13 mouse cellular contexts compared by ENCODE assay signal in genomic region chr14:73313396-73313795, GRCm38 (mm10). TPM values are rescaled to one million over a fixed set of nuclear protein-coding genes. Genes with fewer than 3 reads are reported as not detected.
A peak's percentile ranks its signal among the peaks of the same experiment; 100 is the strongest.
DNase-seq lines count a peak whose midpoint lies in the region; ATAC-seq lines count a peak whose summit lies in the region.
"Had no signal": no experiment of that assay in that cellular context is flagged by ENCODE, and none has a peak within 500 bp of the region (broad histone marks: within the 10 kb centered on the region; RNA-seq: fewer than 3 reads in every experiment).

No protein-coding gene starts in this region.

- H3K4me2 ChIP-seq in hindbrain, embryonic 11.5 days (replicated peaks; ENCODE audit: low read depth, low read length): no peak overlapping the region
- H3K4me2 ChIP-seq in liver, embryonic 12.5 days: no peak overlapping the region
- H3K4me2 ChIP-seq: heart, embryonic 11.5 days had no signal

- H3K36me3 ChIP-seq in hindbrain, embryonic 11.5 days (ENCODE audit: control insufficient read depth, insufficient read depth, low read length): no peaks in the 10 kb centered on the region
- 0 out of 2 replicates have a peak, but pooled peaks cover 1% of the 10 kb centered on the region for H3K36me3 ChIP-seq in hindbrain, embryonic 10.5 days
- H3K36me3 ChIP-seq in liver, embryonic 12.5 days: peaks cover 5% of the 10 kb centered on the region; the same call in 1 of the 2 replicates

- no peaks in the 10 kb centered on the region for H3K27me3 ChIP-seq in hindbrain, embryonic 11.5 days (ENCODE audit: control insufficient read depth, insufficient read depth, low read length)
- no peaks in the 10 kb centered on the region for H3K27me3 ChIP-seq in hindbrain, embryonic 10.5 days (ENCODE audit: insufficient read depth, poor library complexity, severe bottlenecking)
- no peaks in the 10 kb centered on the region for H3K27me3 ChIP-seq in liver, embryonic 12.5 days (replicated peaks)

- no peak overlapping the region for H3K4me3 ChIP-seq in hindbrain, embryonic 11.5 days (ENCODE audit: low read depth, low read length)
- no peak overlapping the region for H3K4me3 ChIP-seq in hindbrain, embryonic 10.5 days
- H3K4me3 ChIP-seq in liver, embryonic 12.5 days: no peak overlapping the region

- DNase-seq in hindbrain, embryonic 11.5 days (ENCODE audit: low spot score): peak; percentile 4
- DNase-seq in hindbrain, embryonic 10.5 days (ENCODE audit: low spot score): no peak
- peak; percentile 36 for DNase-seq in 3T3-L1 (ENCODE audit: low read depth, low spot score)
- peak; percentile 23 for DNase-seq in c-Kit-positive CD71-positive TER-119-positive erythroid progenitor cells, embryonic 14.5 days (ENCODE audit: low spot score)
- no peak for DNase-seq in B cell, adult 2 months
- DNase-seq in thymus, postnatal 25 days: no peak
- no peak for DNase-seq in right cerebral cortex, postnatal 10 days (ENCODE audit: low spot score in 2 of 2)
- DNase-seq: adrenal gland, postnatal 36 days; cerebellum, postnatal 10 days; kidney, postnatal 10 days had no signal

- H3K27ac ChIP-seq in hindbrain, embryonic 11.5 days (ENCODE audit: low read depth, low read length): no peak overlapping the region
- H3K27ac ChIP-seq in hindbrain, embryonic 10.5 days: no peak overlapping the region
- H3K27ac ChIP-seq in liver, embryonic 12.5 days: peak overlapping the region; percentile 22; the same call in 1 of the 2 replicates

- ATAC-seq in hindbrain, embryonic 11.5 days (ENCODE audit: low FRiP score): no peak
- peak; percentile 88 for ATAC-seq in liver, embryonic 12.5 days
- ATAC-seq: forebrain, embryonic 14.5 days had no signal

- 69% methylated on average over 5 of the region's 5 CpGs for WGBS in hindbrain, embryonic 11.5 days
- WGBS in hindbrain, embryonic 10.5 days: 72% methylated on average over 5 of the region's 5 CpGs
- 51% methylated on average over 5 of the region's 5 CpGs for WGBS in liver, embryonic 12.5 days (ENCODE audit: insufficient replicate concordance)

- H3K4me1 ChIP-seq in hindbrain, embryonic 11.5 days (replicated peaks; ENCODE audit: control insufficient read depth, insufficient read depth, low read length): no peaks in the 10 kb centered on the region
- H3K4me1 ChIP-seq in hindbrain, embryonic 10.5 days (replicated peaks): 0 out of 2 replicates have a peak, but pooled peaks cover 2% of the 10 kb centered on the region
- peaks cover 49% of the 10 kb centered on the region for H3K4me1 ChIP-seq in liver, embryonic 12.5 days

- H3K9ac ChIP-seq in hindbrain, embryonic 11.5 days (ENCODE audit: low read depth, low read length): no peak overlapping the region
- H3K9ac ChIP-seq in liver, embryonic 12.5 days: no peak overlapping the region

- no peaks in the 10 kb centered on the region for H3K9me3 ChIP-seq in hindbrain, embryonic 11.5 days (ENCODE audit: control insufficient read depth, low read length)
- H3K9me3 ChIP-seq in hindbrain, embryonic 10.5 days: no peaks in the 10 kb centered on the region
- H3K9me3 ChIP-seq in liver, embryonic 12.5 days (replicated peaks): no peaks in the 10 kb centered on the region

RNA-seq across cellular contexts. Expression of gene Rb1, which starts 12.2 kb away (rescaled TPM):
- 37.8 and 43.0 TPM in 2 replicates for polyA plus RNA-seq in hindbrain, embryonic 11.5 days (2014; fragmentation: Nextera tagmentation; extraction: Ambion mirVana)
- polyA plus RNA-seq in hindbrain, embryonic 10.5 days (2016; fragmentation: Nextera tagmentation; extraction: Ambion mirVana): 24.2 and 27.1 TPM in 2 replicates
- polyA plus RNA-seq in liver, embryonic 12.5 days (2016; fragmentation: Nextera tagmentation; extraction: Ambion mirVana): 30.1 and 33.3 TPM in 2 replicates

Comparison
In these comparisons a context has a peak if more than half of its experiments do, and no peak if none do; other contexts are left out.
1. DNase-seq: peak in hindbrain, embryonic 11.5 days (single experiment), 3T3-L1 (single experiment) and c-Kit-positive CD71-positive TER-119-positive erythroid progenitor cells, embryonic 14.5 days (single experiment); none in hindbrain, embryonic 10.5 days (single experiment), B cell, adult 2 months (0 of 2), thymus, postnatal 25 days (single experiment) and right cerebral cortex, postnatal 10 days (0 of 2).